Mouse (Mus musculus) liver, embryonic 12.5 days (tissue): ENCODE measurements around the gene Trpc4ap. TPM values are rescaled to one million over a fixed set of nuclear protein-coding genes. Genes with fewer than 3 reads are reported as not detected.
"Not testable (repeated sequence)": the region's sequence is repeated elsewhere in the genome, so short reads cannot be mapped to it uniquely, and the experiment has no call there.

Experiments
- ATAC-seq: fragments of 200-750 bp; cut with Nextera tagmentation; 2 replicates; pipeline ENCODE4 v1.8.0; 2017; ENCODE audit warnings: moderate number of reproducible peaks, mild to moderate bottlenecking, moderate library complexity
- H3K27ac ChIP-seq: fragments of 300-500 bp; sonication (generic); 2 replicates; pipeline ENCODE4 v1.5.1; 2016; ENCODE audit warnings: mild to moderate bottlenecking
- H3K27me3 ChIP-seq: fragments of 300-500 bp; sonication (generic); replicated peaks from 2 replicates; pipeline ENCODE4 v1.6.1; 2016; ENCODE audit warnings: mild to moderate bottlenecking, moderate library complexity
- H3K36me3 ChIP-seq: fragments of 300-500 bp; sonication (generic); 2 replicates; pipeline ENCODE4 v1.6.1; 2016; ENCODE audit warnings: mild to moderate bottlenecking, moderate library complexity
- H3K4me1 ChIP-seq: fragments of 300-500 bp; sonication (generic); 2 replicates; pipeline ENCODE4 v1.6.1; 2016
- H3K4me2 ChIP-seq: fragments of 300-500 bp; sonication (generic); 2 replicates; pipeline ENCODE4 v1.6.1; 2016; ENCODE audit warnings: mild to moderate bottlenecking, moderate library complexity
- H3K4me3 ChIP-seq: fragments of 300-500 bp; sonication (generic); 2 replicates; pipeline ENCODE4 v1.5.1; 2016; ENCODE audit warnings: mild to moderate bottlenecking, moderate library complexity
- H3K9ac ChIP-seq: fragments of 300-500 bp; sonication (generic); 2 replicates; pipeline ENCODE4 v1.6.1; 2016; ENCODE audit warnings: mild to moderate bottlenecking, moderate library complexity
- H3K9me3 ChIP-seq: fragments of 300-500 bp; sonication (generic); replicated peaks from 2 replicates; pipeline ENCODE4 v1.6.1; 2016; ENCODE audit warnings: mild to moderate bottlenecking, moderate library complexity
- WGBS: fragments of 180-500 bp; shearing (Covaris S2); methylation state at CpG from one replicate; pipeline ENCODE4 v1.1.7; 2016; ENCODE audit not compliant: insufficient replicate concordance; 5-methylcytosine and 5-hydroxymethylcytosine counted together
- polyA plus RNA-seq: library from polyadenylated mRNA; unstranded; fragments of >200 nt; fragmentation: Nextera tagmentation; extraction: Ambion mirVana; gene quantifications from 2 replicates; pipeline ENCODE4 v1.2.1, GENCODE M21; 2016

Gene Trpc4ap
- polyA plus RNA-seq: 78.5 and 80.9 TPM in 2 replicates

DNA sequence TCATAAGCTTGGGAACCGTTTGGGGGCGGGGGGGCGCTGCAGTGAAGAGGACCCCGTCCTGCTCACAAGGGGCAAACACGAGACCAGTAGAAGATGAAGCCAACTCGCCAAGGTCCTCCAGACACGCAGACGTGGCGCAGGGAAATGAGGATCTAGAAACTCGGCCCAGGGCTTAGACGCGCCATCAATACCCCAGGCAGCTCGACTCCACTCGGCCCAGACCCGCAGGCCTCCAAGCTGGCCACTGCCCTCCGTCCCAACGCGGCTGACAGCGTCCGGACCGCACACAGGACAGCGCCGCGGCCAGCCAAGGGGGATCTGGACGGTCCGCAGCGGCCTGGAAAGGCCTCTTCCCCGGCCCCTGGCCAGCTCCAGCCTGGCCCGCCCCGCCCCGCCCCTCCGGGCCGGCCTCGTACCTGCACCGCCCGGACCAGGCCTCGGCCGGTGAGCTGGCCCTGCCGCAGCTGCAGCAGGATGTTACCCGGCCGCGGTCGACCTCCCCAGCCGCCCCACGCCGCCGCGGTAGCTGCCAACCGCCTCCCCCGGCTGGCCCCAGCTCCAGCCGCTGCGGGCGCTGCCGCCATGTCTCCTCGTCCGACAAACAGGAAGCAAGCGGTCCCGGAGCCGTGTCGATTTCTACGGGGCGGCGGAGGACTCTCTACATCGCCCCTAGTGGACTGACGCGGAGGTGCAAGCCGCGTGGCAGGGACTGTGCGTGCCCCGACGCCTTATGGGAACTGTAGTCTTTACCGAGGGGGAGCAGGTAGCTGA lies at the start of gene Trpc4ap:
Gene Trpc4ap, minus strand, starts transcription at position 662 of the 771 bp plus-strand sequence.
- peak within 1 kb of the TSS; percentile 88 for H3K4me2 ChIP-seq
- H3K36me3 ChIP-seq: peaks cover 12% of the 10 kb centered on the region
- WGBS: under 1% methylated on average over 72 of the region's 72 CpGs
- no peaks in the 10 kb centered on the region for H3K27me3 ChIP-seq
- H3K9me3 ChIP-seq: no peaks in the 10 kb centered on the region
- peak within 1 kb of the TSS; percentile 91 for H3K9ac ChIP-seq
- peak; percentile 95 for ATAC-seq
- peak within 1 kb of the TSS; percentile 84 for H3K27ac ChIP-seq
- H3K4me3 ChIP-seq: peak within 1 kb of the TSS; percentile 83
- H3K4me1 ChIP-seq: peaks cover 18% of the 10 kb centered on the region

DNA sequence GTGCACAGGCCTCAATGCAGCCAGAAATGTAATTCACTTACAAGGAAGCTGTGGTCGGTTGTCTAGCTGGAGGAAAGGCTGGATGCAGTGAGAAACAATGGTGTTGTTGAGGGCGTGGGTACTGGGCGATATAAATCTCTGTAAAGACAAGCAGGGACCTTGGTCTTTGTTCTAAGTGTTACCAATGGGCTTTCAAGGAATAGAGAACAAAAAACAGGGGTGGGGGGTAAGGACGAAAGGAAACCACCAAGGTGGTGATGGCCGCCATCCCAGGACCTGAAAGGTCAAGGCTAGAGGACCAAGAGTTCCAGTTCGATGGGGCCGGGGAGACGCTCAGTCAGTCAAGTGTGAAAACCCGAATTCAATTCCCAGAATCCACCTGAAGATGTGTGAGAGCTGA lies 45.6 kb upstream of the Trpc4ap start:
- H3K4me2 ChIP-seq: no peak overlapping the region
- H3K27ac ChIP-seq: no peak overlapping the region
- H3K4me1 ChIP-seq: peaks cover 8% of the 10 kb centered on the region
- H3K27me3 ChIP-seq: peaks cover 12% of the 10 kb centered on the region
- H3K9ac ChIP-seq: no peak overlapping the region
- WGBS: 44% methylated on average over 9 of the region's 9 CpGs
- H3K4me3 ChIP-seq: no peak overlapping the region
- H3K36me3 ChIP-seq: no peaks in the 10 kb centered on the region
- no peaks in the 10 kb centered on the region for H3K9me3 ChIP-seq
- no peak for ATAC-seq

DNA sequence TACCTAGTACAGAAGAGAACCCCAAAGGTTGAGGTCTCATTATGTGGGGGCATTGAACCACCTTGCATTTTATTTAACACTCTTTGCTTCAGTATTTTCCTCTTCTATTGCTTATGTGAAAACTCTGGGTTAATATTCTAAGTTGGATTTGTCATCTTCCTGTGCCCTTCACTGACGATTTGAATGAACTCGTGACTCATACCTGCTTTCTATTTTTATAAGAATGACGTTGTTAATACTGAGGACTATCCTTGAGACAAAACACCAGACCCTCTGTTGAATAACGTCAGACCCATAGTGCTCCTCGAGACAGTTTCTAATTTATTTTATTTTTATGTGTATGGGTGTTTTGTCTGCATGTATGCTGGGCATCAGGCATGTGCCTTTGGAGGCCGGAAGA lies 44.8 kb upstream of the Trpc4ap start:
- no peak overlapping the region for H3K4me2 ChIP-seq
- H3K27ac ChIP-seq: no peak overlapping the region
- H3K27me3 ChIP-seq: peaks cover 6% of the 10 kb centered on the region
- H3K4me3 ChIP-seq: no peak overlapping the region
- H3K36me3 ChIP-seq: no peaks in the 10 kb centered on the region
- ATAC-seq: no peak
- H3K9ac ChIP-seq: no peak overlapping the region
- no peaks in the 10 kb centered on the region for H3K9me3 ChIP-seq
- WGBS: 62% methylated on average over 6 of the region's 6 CpGs
- H3K4me1 ChIP-seq: no peaks in the 10 kb centered on the region

DNA sequence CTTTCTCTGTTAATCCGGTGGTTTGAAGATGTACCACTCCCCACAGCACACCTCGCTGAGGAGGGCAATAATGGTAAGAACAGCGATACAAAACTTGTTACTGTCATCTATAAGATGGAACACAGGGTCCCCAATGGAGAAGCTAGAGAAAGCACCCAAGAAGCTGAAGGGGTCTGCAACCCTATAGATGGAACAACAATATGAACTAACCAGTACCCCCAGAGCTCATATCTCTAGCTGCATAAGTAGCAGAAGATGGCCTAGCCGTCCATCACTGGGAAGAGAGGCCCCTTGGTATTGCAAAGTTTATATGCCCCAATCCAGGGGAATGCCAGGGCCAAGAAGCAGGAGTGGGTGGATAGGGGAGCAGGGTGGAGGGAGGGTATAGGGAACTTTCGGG lies 43.6 kb upstream of the Trpc4ap start, which contains the start of gene Gm17581:
Gene Gm17581, minus strand, starts transcription at position 101 of the 400 bp plus-strand sequence.
- H3K9ac ChIP-seq, H3K36me3 ChIP-seq, H3K4me1 ChIP-seq, H3K4me2 ChIP-seq, H3K27ac ChIP-seq, ATAC-seq, H3K9me3 ChIP-seq, H3K27me3 ChIP-seq, H3K4me3 ChIP-seq: not testable (repeated sequence)
- WGBS: 61% methylated on average over 5 of the region's 5 CpGs

DNA sequence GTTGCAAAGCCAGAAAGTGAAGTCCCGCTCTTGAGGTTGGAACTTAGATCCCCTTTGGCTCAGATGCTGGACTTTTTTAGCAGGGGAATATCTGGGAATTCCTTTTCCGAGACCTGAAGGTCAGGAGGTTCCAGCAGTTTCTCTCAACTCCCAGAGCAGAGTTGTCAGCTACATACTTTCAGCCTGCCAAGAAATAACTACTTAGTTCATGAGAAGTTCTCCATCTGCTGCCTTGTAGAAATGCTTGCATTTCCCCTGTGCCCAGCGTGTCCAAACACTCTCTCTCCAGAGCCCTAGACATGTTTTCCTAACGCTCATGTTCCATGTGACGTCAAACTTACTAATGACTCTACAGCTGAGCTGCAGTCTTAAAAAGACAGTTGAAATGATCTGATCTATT lies 42.9 kb upstream of the Trpc4ap start:
- H3K27me3 ChIP-seq: peaks cover 6% of the 10 kb centered on the region
- ATAC-seq: no peak
- no peak overlapping the region for H3K27ac ChIP-seq
- 70% methylated on average over 5 of the region's 5 CpGs for WGBS
- H3K9ac ChIP-seq: no peak overlapping the region
- H3K4me2 ChIP-seq: no peak overlapping the region
- H3K4me1 ChIP-seq: no peaks in the 10 kb centered on the region
- H3K9me3 ChIP-seq: no peaks in the 10 kb centered on the region
- H3K4me3 ChIP-seq: no peak overlapping the region
- no peaks in the 10 kb centered on the region for H3K36me3 ChIP-seq

DNA sequence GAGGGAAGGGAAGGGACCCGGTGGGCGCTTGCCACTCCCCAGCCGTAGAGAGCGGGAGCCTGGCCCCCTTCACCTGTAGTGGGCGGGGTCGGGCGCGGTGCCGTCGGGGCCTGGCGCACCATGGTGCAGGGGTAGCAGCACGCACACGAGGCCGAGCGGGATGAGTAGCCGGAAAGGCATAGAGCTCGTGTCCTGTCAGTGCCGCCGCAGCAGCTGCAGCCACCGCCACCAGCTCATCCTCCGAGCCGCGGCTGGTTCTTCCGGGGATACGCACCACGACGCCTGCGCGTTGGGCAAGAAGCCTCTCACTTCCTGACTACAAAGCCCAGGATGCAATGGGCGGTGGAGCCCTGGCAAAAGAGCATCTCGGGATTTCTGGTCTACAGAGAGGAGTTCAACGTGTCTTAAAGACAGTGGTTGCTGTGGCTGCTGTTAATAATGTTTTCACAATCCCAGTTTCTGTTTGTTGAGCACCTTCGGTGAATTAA lies 37.0 kb upstream of the Trpc4ap start, which contains the start of gene Edem2:
Gene Edem2, minus strand, starts transcription at position 318 of the 488 bp plus-strand sequence.
- Histone ChIP-seq H3K4me1 (peaks cover 22% of the 10 kb centered on the region), H3K36me3 (peaks cover 3% of the 10 kb centered on the region; the same call in 1 of the 2 replicates), H3K9me3 (no peaks in the 10 kb centered on the region), H3K4me3 (peak within 1 kb of the TSS; percentile 81), H3K27me3 (peaks cover under 1% of the 10 kb centered on the region), H3K27ac (peak within 1 kb of the TSS; percentile 23), H3K9ac (peak within 1 kb of the TSS; percentile 82), H3K4me2 (peak within 1 kb of the TSS; percentile 90)
- 0% methylated on average over 33 of the region's 33 CpGs for WGBS
- peak; percentile 93 for ATAC-seq

DNA sequence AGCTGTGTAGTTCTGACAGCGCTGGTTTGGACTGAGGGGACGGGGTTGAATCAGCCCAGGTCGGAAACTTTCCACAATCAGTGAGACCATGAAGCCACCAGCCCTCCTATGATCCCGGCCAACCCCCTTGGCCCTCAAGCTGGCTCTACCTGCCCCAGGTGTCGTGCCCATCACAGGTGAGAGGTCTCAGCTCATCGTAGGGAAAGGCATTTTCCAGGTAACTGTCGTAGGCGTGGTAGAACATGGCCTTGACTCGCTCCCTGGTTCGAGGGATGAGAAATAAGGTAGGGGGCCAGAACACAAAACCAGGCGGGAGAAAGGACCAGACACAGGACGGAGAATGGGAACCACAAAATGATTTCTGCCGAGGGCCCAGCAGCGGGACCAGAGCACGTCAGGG lies 36.6 kb upstream of the Trpc4ap start:
- peak overlapping the region; percentile 82 for H3K9ac ChIP-seq
- no peaks in the 10 kb centered on the region for H3K9me3 ChIP-seq
- peaks cover 22% of the 10 kb centered on the region for H3K4me1 ChIP-seq
- H3K27me3 ChIP-seq: no peaks in the 10 kb centered on the region; the same call in 1 of the 2 replicates
- peak overlapping the region; percentile 90 for H3K4me2 ChIP-seq
- peaks cover 3% of the 10 kb centered on the region; the same call in 1 of the 2 replicates for H3K36me3 ChIP-seq
- H3K4me3 ChIP-seq: peak overlapping the region; percentile 81
- ATAC-seq: peak; percentile 11; the same call in 1 of the 2 replicates
- peak overlapping the region; percentile 23 for H3K27ac ChIP-seq
- WGBS: 5% methylated on average over 15 of the region's 15 CpGs

DNA sequence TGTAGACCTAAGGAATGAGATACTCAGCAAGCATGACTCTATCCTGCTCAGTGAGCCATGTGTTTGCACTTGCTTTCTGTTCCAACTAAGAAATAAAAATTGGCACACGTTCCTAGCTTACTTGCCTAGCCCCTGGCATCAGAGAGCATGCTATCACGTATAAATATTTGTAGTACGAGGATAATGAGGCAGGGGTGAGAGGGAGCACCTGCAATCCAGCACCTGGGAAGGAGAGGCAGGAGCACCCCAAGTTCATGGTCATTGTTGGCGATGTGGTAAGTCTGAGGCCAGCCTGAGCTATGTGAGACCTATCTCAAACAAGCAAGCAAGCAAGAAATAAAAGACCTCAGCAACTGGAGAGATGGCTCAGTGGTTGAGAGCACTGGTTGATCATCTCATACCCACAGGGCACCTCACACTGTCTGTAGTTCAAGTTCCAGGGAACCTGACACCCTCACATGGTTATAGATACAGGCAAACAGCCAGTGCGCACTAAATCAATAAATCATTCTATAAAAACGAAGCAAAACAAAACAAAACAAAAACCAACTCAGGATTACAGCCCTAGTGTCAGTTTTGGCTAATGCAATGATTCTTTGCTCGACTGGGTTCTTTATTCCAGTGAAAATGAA lies 35.7 kb upstream of the Trpc4ap start:
- H3K4me3 ChIP-seq: no peak overlapping the region
- peak overlapping the region; percentile 90; the same call in 1 of the 2 replicates for H3K4me2 ChIP-seq
- WGBS: 72% methylated on average over 7 of the region's 7 CpGs
- H3K27me3 ChIP-seq: no peaks in the 10 kb centered on the region
- H3K27ac ChIP-seq: no peak overlapping the region
- H3K9me3 ChIP-seq: no peaks in the 10 kb centered on the region
- peaks cover 3% of the 10 kb centered on the region; the same call in 1 of the 2 replicates for H3K36me3 ChIP-seq
- ATAC-seq: no peak
- H3K9ac ChIP-seq: no peak overlapping the region
- peaks cover 22% of the 10 kb centered on the region for H3K4me1 ChIP-seq

DNA sequence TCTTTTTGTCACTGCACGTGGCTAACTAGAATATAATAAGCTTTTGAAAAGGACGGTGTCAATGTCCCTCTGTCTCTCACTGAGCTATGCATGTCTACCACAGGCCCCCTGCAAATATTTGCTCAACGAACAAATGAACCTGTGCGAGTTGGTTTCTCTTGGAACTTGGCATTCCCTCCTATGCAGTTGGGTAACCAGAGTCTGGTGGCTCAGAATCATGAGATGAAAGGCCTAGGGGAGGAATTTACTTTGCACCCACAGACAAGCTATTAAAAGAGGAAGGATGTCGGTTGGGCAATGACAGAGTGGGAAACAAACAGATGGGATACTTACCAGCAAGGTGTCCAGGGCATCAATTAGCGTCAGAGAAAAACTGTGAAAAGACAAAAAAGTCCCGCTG lies 34.1 kb upstream of the Trpc4ap start:
- H3K9ac ChIP-seq: no peak overlapping the region
- no peak overlapping the region for H3K27ac ChIP-seq
- H3K4me2 ChIP-seq: no peak overlapping the region
- peaks cover 10% of the 10 kb centered on the region for H3K36me3 ChIP-seq
- WGBS: 67% methylated on average over 7 of the region's 7 CpGs
- no peaks in the 10 kb centered on the region for H3K9me3 ChIP-seq
- H3K4me1 ChIP-seq: peaks cover 22% of the 10 kb centered on the region
- ATAC-seq: no peak
- no peak overlapping the region for H3K4me3 ChIP-seq
- H3K27me3 ChIP-seq: no peaks in the 10 kb centered on the region

DNA sequence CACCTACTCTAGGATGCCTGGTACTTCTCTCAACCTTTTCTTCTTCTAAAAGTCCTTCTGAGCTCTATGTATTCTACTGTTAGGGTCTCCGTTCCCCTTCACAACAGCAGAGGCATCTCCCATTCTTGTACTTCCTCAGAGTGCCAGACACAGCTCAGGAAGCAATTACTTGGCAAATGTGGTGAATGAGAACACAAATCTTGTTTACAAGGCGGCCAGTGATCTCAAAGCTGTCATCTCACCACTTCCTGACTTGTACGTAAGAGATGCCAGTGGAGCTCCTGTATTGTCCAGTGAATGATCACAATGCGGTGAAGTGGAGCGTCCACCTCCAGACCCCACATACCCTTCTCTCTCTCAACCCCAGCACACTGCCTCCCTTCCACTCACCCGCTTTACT lies 32.3 kb upstream of the Trpc4ap start:
- ATAC-seq: no peak
- H3K4me3 ChIP-seq: no peak overlapping the region
- H3K9me3 ChIP-seq: no peaks in the 10 kb centered on the region
- H3K27me3 ChIP-seq: no peaks in the 10 kb centered on the region
- H3K27ac ChIP-seq: no peak overlapping the region
- WGBS: 59% methylated on average over 6 of the region's 6 CpGs
- H3K4me1 ChIP-seq: peaks cover 17% of the 10 kb centered on the region
- H3K36me3 ChIP-seq: peaks cover 11% of the 10 kb centered on the region
- H3K4me2 ChIP-seq: no peak overlapping the region
- H3K9ac ChIP-seq: no peak overlapping the region

DNA sequence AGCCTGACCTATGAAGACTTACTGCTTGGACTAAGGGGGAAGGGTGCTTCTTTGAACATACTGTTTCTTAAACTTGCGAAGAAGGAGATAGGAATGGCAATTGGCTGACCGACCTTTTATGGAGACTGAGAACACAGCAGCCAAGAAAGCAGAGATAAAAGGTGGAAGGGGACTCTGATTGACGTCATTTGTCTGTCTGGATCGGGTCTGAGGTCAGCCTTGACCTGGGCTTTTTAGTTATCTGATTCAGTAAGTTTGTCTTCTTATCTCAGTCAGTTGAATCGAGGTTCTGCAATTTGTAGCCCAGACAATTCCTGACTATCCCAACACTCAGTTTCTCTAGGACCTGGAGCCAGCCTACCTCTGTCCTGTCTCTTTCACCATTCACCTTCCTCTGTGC lies 31.9 kb upstream of the Trpc4ap start:
- H3K9me3 ChIP-seq: no peaks in the 10 kb centered on the region
- H3K9ac ChIP-seq: no peak overlapping the region
- no peaks in the 10 kb centered on the region for H3K27me3 ChIP-seq
- peaks cover 15% of the 10 kb centered on the region for H3K4me1 ChIP-seq
- H3K4me3 ChIP-seq: no peak overlapping the region
- no peak for ATAC-seq
- 48% methylated on average over 5 of the region's 5 CpGs for WGBS
- H3K27ac ChIP-seq: no peak overlapping the region
- H3K4me2 ChIP-seq: no peak overlapping the region
- peaks cover 14% of the 10 kb centered on the region for H3K36me3 ChIP-seq

DNA sequence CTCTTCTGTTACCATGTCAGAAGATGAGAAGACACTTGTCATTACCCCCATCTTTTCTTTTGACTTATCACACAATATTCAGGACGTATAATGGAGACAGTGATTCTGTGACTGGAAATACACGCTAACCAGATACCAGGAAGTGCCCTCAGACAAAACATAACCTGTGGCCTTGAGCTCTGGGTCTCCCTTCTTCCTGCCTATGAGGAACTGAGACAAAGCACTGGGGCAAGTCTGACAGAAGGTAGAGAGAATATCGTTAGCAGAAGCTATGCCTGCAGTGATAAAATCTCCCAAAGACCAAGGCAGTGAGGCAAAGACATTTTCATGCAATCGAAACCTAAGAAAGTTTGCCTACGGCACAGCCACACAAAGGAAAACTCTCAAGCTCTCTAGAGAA lies 28.4 kb upstream of the Trpc4ap start:
- no peaks in the 10 kb centered on the region for H3K27me3 ChIP-seq
- 64% methylated on average over 5 of the region's 5 CpGs for WGBS
- ATAC-seq: no peak
- no peaks in the 10 kb centered on the region for H3K9me3 ChIP-seq
- no peaks in the 10 kb centered on the region for H3K4me1 ChIP-seq
- H3K9ac ChIP-seq: no peak overlapping the region
- H3K27ac ChIP-seq: no peak overlapping the region
- no peak overlapping the region for H3K4me2 ChIP-seq
- no peak overlapping the region for H3K4me3 ChIP-seq
- H3K36me3 ChIP-seq: peaks cover 34% of the 10 kb centered on the region
